9 mouse cellular contexts compared by ENCODE assay signal in genomic region chr7:39659597-39659996, GRCm38 (mm10).
DNase-seq lines count a peak whose midpoint lies in the region; ATAC-seq lines count a peak whose summit lies in the region.
"Had no signal": no experiment of that assay in that cellular context is flagged by ENCODE, and none has a peak within 500 bp of the region (broad histone marks: within the 10 kb centered on the region; RNA-seq: fewer than 3 reads in every experiment).

No protein-coding gene starts in this region.

- intact Hi-C loops in heart, postnatal 10 days (cut with DNase I): no loop called here

- DNase-seq in kidney, postnatal 36 days: peak; percentile 36 to 39
- DNase-seq in kidney, postnatal 10 days: no peak
- peak; percentile 11 for DNase-seq in gastrocnemius, postnatal 25 days
- DNase-seq in heart, postnatal 10 days: peak; percentile 13 to 23
- DNase-seq in lung, postnatal 36 days: peak; percentile 68
- DNase-seq in thymus, postnatal 36 days: no peak
- no peak for DNase-seq in embryo, embryonic 9.5 days (ENCODE audit: extremely low spot score)

- ATAC-seq in megakaryocyte-erythroid progenitor cell, adult 5-6 weeks (replicated peaks; ENCODE audit: low FRiP score, low TSS enrichment, poor library complexity, severe bottlenecking): no peak
- ATAC-seq: intestine, embryonic 16.5 days had no signal

Comparison
In these comparisons a context has a peak if more than half of its experiments do, and no peak if none do; other contexts are left out.
1. DNase-seq: peak in kidney, postnatal 36 days (2 of 2), gastrocnemius, postnatal 25 days (single experiment), heart, postnatal 10 days (2 of 2) and lung, postnatal 36 days (single experiment); none in kidney, postnatal 10 days (single experiment), thymus, postnatal 36 days (0 of 2) and embryo, embryonic 9.5 days (single experiment).